Mouse (Mus musculus) cortical plate, adult 2 months (tissue): Measurements from ENCODE around the gene Ttyh3.

Experiments used
- CTCF ChIP-seq: fragments of 200-500 bp; IDR thresholded peaks from 2 replicates; pipeline ENCODE4 v1.5.1; 2011; ENCODE audit warnings: mild to moderate bottlenecking, control low read depth, low read length; ENCODE audit not compliant: insufficient read depth; ENCODE audit errors: extremely low read depth
- POLR2A ChIP-seq: fragments of 200-500 bp; IDR thresholded peaks from 2 replicates; pipeline ENCODE4 v1.6.1; 2011; ENCODE audit warnings: mild to moderate bottlenecking, low read length, control low read depth; ENCODE audit not compliant: insufficient read depth; ENCODE audit errors: extremely low read depth

DNA sequence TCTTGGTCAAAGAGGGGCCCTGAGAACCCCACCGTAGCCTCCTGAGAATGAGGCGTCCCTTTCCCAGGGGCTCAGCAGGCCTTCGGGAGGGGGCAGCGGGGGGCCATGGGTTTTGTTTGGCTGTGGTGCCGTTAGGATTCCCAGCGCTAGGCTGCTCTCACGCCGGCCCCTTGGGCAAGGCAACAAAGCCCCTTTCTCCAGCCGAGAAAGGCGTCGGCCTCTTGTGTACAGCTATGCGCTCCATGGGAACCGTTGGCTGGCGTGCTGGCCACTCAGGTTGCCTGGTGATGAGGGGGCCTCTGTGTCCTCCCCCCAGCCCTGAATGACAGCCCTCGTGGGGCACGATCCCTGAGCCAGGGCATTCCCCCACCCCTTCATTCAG lies 40.2 kb downstream of the Ttyh3 start:
- TF ChIP-seq CTCF (no peak), POLR2A (no peak)
